Mouse (Mus musculus) heart, adult 18-20 months (tissue): ENCODE results near the gene Wdr38. TPM values are rescaled to one million over a fixed set of nuclear protein-coding genes. Genes with fewer than 3 reads are reported as not detected.
A peak's percentile ranks its signal among the peaks of the same experiment; 100 is the strongest.
"Not testable (repeated sequence)": the region's sequence is repeated elsewhere in the genome, so short reads cannot be mapped to it uniquely, and the experiment has no call there.

Experiments used
- DNase-seq, 2 experiments: peaks; one replicate each; pipeline ENCODE4 v3.0.0; 2021 to 2022; ENCODE audit warnings: mixed read lengths in 1 of 2
- total RNA-seq, 2 experiments: library from RNA; stranded (reverse); gene quantifications; 2 replicates each; pipeline ENCODE4 v1.2.3; 2021

The Wdr38 gene
- total RNA-seq, 2 experiments from 2014 or later = 0.18 TPM; not detected in 1

GRCm38 (mm10) chr2:38992452-38992851, 4.8 kb upstream of the Wdr38 start:
- DNase-seq = no peak

GRCm38 (mm10) chr2:38999381-38999780, 2.1 kb downstream of the Wdr38 start:
- no peak for DNase-seq

- DNase-seq = no peak
Measured at GRCm38 (mm10) chr2:38999910-39000586, 2.8 kb downstream of the Wdr38 start.

GRCm38 (mm10) chr2:39000587-39000919, 3.3 kb downstream of the Wdr38 start:
- DNase-seq = no peak

GRCm38 (mm10) chr2:39001866-39002265, 4.6 kb downstream of the Wdr38 start:
- DNase-seq = no peak

GRCm38 (mm10) chr2:39003106-39003505, 5.8 kb downstream of the Wdr38 start:
- DNase-seq = no peak

GRCm38 (mm10) chr2:39003512-39003911, 6.2 kb downstream of the Wdr38 start:
- no peak for DNase-seq

- no peak for DNase-seq
Measured at GRCm38 (mm10) chr2:39004372-39004771, 7.1 kb downstream of the Wdr38 start.

GRCm38 (mm10) chr2:39004880-39005435, 7.7 kb downstream of the Wdr38 start, which contains the start of gene Arpc5l:
Arpc5l (plus strand) TSS chr2:39005348.
- peak; percentile 93 to 95 for DNase-seq

- DNase-seq = no peak
Measured at GRCm38 (mm10) chr2:39005574-39006079, 8.4 kb downstream of the Wdr38 start, which contains the start of gene Rpl35. Rpl35 (minus strand) TSS chr2:39005624.

- DNase-seq = no peak
Measured at GRCm38 (mm10) chr2:39006149-39006730, 9.0 kb downstream of the Wdr38 start.

- peak; percentile 96 for DNase-seq
Measured at GRCm38 (mm10) chr2:39007865-39008264, 10.6 kb downstream of the Wdr38 start.

GRCm38 (mm10) chr2:39008350-39008851, 11.1 kb downstream of the Wdr38 start:
- peak in 1 of 2 experiments; percentile 29 for DNase-seq

GRCm38 (mm10) chr2:39008954-39009365, 11.7 kb downstream of the Wdr38 start:
- DNase-seq = peak in 1 of 2 experiments; percentile 49

- DNase-seq = not testable (repeated sequence)
Measured at GRCm38 (mm10) chr2:39010144-39010543, 12.9 kb downstream of the Wdr38 start.

- peak; percentile 51 to 66 for DNase-seq
Measured at GRCm38 (mm10) chr2:39011264-39011663, 14.0 kb downstream of the Wdr38 start.

- no peak for DNase-seq
Measured at GRCm38 (mm10) chr2:39011971-39012370, 14.7 kb downstream of the Wdr38 start.

- no peak for DNase-seq
Measured at GRCm38 (mm10) chr2:39012768-39013279, 15.5 kb downstream of the Wdr38 start.

- no peak for DNase-seq
Measured at GRCm38 (mm10) chr2:39016581-39016980, 19.3 kb downstream of the Wdr38 start.

GRCm38 (mm10) chr2:39020004-39020403, 22.7 kb downstream of the Wdr38 start:
- DNase-seq = no peak

- no peak for DNase-seq
Measured at GRCm38 (mm10) chr2:39031611-39032010, 34.3 kb downstream of the Wdr38 start.

GRCm38 (mm10) chr2:39040215-39040614, 42.9 kb downstream of the Wdr38 start:
- DNase-seq = no peak

GRCm38 (mm10) chr2:39048515-39048914, 51.2 kb downstream of the Wdr38 start:
- no peak for DNase-seq
